ENCODE assay signal across 23 mouse cellular contexts in the genomic region with DNA sequence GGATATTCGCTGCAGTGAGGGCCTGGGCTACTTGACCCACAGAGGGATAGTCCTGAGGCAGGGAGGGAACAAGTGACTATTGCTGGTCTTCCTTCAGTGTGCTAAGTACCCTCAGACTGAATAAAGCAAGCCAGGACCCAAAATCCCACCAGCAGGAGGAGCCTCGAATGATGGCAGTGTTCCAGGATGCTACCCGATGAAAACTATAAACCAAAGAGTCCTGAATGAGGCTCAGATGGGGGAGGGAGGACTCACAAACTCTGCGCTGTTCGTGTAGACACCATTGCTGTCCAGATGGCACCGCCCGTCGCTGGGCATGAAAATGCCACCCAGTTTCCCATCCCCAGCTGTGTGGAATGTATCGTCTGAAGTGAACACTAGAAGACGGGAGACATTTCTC. TPM values are rescaled to one million over a fixed set of nuclear protein-coding genes. Genes with fewer than 3 reads are reported as not detected.
DNase-seq lines count a peak whose midpoint lies in the region; ATAC-seq and TF ChIP-seq lines count a peak whose summit lies in the region.
"Had no signal": no experiment of that assay in that cellular context is flagged by ENCODE, and none has a peak within 500 bp of the region (broad histone marks: within the 10 kb centered on the region; RNA-seq: fewer than 3 reads in every experiment).

No protein-coding gene starts in this region.

- H3K27ac ChIP-seq in intestine, postnatal 0 days (ENCODE audit: low read depth, low read length), result no peak overlapping the region
- no peak overlapping the region for H3K27ac ChIP-seq in intestine, embryonic 15.5 days
- no peak overlapping the region for H3K27ac ChIP-seq in midbrain, embryonic 11.5 days (ENCODE audit: low read depth, low read length)
- no peak overlapping the region for H3K27ac ChIP-seq in midbrain, embryonic 15.5 days
- H3K27ac ChIP-seq in ES-E14 (ENCODE audit: insufficient read depth, low read depth, low read length, poor library complexity, severe bottlenecking), result no peak overlapping the region
- H3K27ac ChIP-seq: embryonic facial prominence, embryonic 12.5 days; hindbrain, embryonic 15.5 days; liver, embryonic 13.5 days; midbrain, embryonic 10.5 days; neural tube, embryonic 15.5 days had no signal

- no peak for ATAC-seq in intestine, postnatal 0 days
- ATAC-seq in intestine, embryonic 15.5 days, result no peak
- no peak for ATAC-seq in midbrain, embryonic 11.5 days (ENCODE audit: low FRiP score)
- ATAC-seq in midbrain, embryonic 15.5 days (replicated peaks), result no peak
- ATAC-seq: activated CD4-positive, CD25-positive, alpha-beta regulatory T cell, adult 4 months had no signal

- H3K4me2 ChIP-seq in intestine, postnatal 0 days (replicated peaks; ENCODE audit: low read depth), result no peak overlapping the region
- H3K4me2 ChIP-seq in intestine, embryonic 15.5 days (replicated peaks), result no peak overlapping the region
- H3K4me2 ChIP-seq in midbrain, embryonic 11.5 days, result no peak overlapping the region
- H3K4me2 ChIP-seq in midbrain, embryonic 15.5 days, result no peak overlapping the region
- H3K4me2 ChIP-seq: embryonic facial prominence, embryonic 12.5 days; heart, embryonic 11.5 days; hindbrain, embryonic 15.5 days; liver, embryonic 13.5 days; neural tube, embryonic 15.5 days had no signal

- H3K27me3 ChIP-seq in intestine, postnatal 0 days (replicated peaks; ENCODE audit: control insufficient read depth, insufficient read depth, low read length), result no peaks in the 10 kb centered on the region; the same call in 1 of the 2 replicates
- peaks cover 5% of the 10 kb centered on the region; the same call in 1 of the 2 replicates for H3K27me3 ChIP-seq in intestine, embryonic 15.5 days (replicated peaks)
- H3K27me3 ChIP-seq in midbrain, embryonic 11.5 days (ENCODE audit: control insufficient read depth, insufficient read depth, low read length), result peaks cover 18% of the 10 kb centered on the region
- H3K27me3 ChIP-seq in midbrain, embryonic 15.5 days (replicated peaks), result peaks cover 13% of the 10 kb centered on the region

- in situ Hi-C loops in ES-E14 (cut with MboI; ENCODE audit: low sequenced_read_pairs in 2 of 2, unreplicated experiment in 2 of 2), result no loop called here

- H3K36me3 ChIP-seq in intestine, postnatal 0 days (ENCODE audit: control insufficient read depth, insufficient read depth), result peaks cover 4% of the 10 kb centered on the region; the same call in 1 of the 2 replicates
- no peaks in the 10 kb centered on the region for H3K36me3 ChIP-seq in intestine, embryonic 15.5 days
- no peaks in the 10 kb centered on the region for H3K36me3 ChIP-seq in midbrain, embryonic 11.5 days (ENCODE audit: control insufficient read depth, insufficient read depth, low read length)
- no peaks in the 10 kb centered on the region for H3K36me3 ChIP-seq in midbrain, embryonic 15.5 days (replicated peaks)
- H3K36me3 ChIP-seq in ES-E14 (ENCODE audit: control insufficient read depth, insufficient read depth, low read length, poor library complexity, severe bottlenecking), result peaks cover 6% of the 10 kb centered on the region; the same call in 1 of the 2 replicates
- H3K36me3 ChIP-seq: hindbrain, embryonic 15.5 days; liver, embryonic 13.5 days; neural tube, embryonic 15.5 days had no signal

- TF ChIP-seq POLR2A in brain, embryonic 14.5 days (IDR thresholded peaks at IDR 0.05; ENCODE audit: borderline replicate concordance, extremely low read depth, insufficient read depth, insufficient read length, poor library complexity, severe bottlenecking), result no peak

- no peaks in the 10 kb centered on the region for H3K9me3 ChIP-seq in intestine, postnatal 0 days (ENCODE audit: control insufficient read depth)
- H3K9me3 ChIP-seq in intestine, embryonic 15.5 days, result no peaks in the 10 kb centered on the region
- H3K9me3 ChIP-seq in midbrain, embryonic 11.5 days (ENCODE audit: control insufficient read depth, low read length), result no peaks in the 10 kb centered on the region
- no peaks in the 10 kb centered on the region for H3K9me3 ChIP-seq in midbrain, embryonic 15.5 days
- no peaks in the 10 kb centered on the region for H3K9me3 ChIP-seq in ES-E14 (ENCODE audit: control insufficient read depth, insufficient read depth, low read depth, low read length)
- H3K9me3 ChIP-seq: embryonic facial prominence, embryonic 12.5 days; hindbrain, embryonic 15.5 days; liver, embryonic 13.5 days; midbrain, embryonic 10.5 days; neural tube, embryonic 15.5 days had no signal

- TF ChIP-seq CTCF in intestine, postnatal 0 days (IDR thresholded peaks at IDR 0.05; ENCODE audit: low read depth), result peak; percentile 37
- TF ChIP-seq CTCF in brain, embryonic 14.5 days (IDR thresholded peaks at IDR 0.05; ENCODE audit: borderline replicate concordance, extremely low read depth, insufficient read depth, insufficient read length), result peak; percentile 14; the same call in 1 of the 2 replicates

- H3K9ac ChIP-seq in intestine, postnatal 0 days (ENCODE audit: low read depth, low read length), result no peak overlapping the region
- H3K9ac ChIP-seq in intestine, embryonic 15.5 days, result no peak overlapping the region
- H3K9ac ChIP-seq in midbrain, embryonic 11.5 days (ENCODE audit: low read length), result no peak overlapping the region
- H3K9ac ChIP-seq in midbrain, embryonic 15.5 days, result no peak overlapping the region
- no peak overlapping the region; the same call in 1 of the 2 replicates for H3K9ac ChIP-seq in ES-E14 (ENCODE audit: insufficient read depth, low read depth, low read length, poor library complexity, severe bottlenecking)
- H3K9ac ChIP-seq: embryonic facial prominence, embryonic 12.5 days; hindbrain, embryonic 15.5 days; liver, embryonic 13.5 days; neural tube, embryonic 15.5 days had no signal

- no peaks in the 10 kb centered on the region for H3K4me1 ChIP-seq in intestine, postnatal 0 days (replicated peaks; ENCODE audit: control insufficient read depth, insufficient read depth, low read length)
- peaks cover 10% of the 10 kb centered on the region for H3K4me1 ChIP-seq in intestine, embryonic 15.5 days (replicated peaks)
- H3K4me1 ChIP-seq in midbrain, embryonic 11.5 days (ENCODE audit: control insufficient read depth, insufficient read depth, low read length), result no peaks in the 10 kb centered on the region; the same call in 1 of the 2 replicates
- peaks cover 14% of the 10 kb centered on the region for H3K4me1 ChIP-seq in midbrain, embryonic 15.5 days
- peaks cover 5 to 11% of the 10 kb centered on the region in 2 experiments; a peak in 3 of 4 replicates for H3K4me1 ChIP-seq in ES-E14 (ENCODE audit: control insufficient read depth in 2 of 2, insufficient read depth in 2 of 2, low read length in 2 of 2, poor library complexity in 1 of 2)

- 65% methylated on average over 10 of the region's 10 CpGs for WGBS in intestine, postnatal 0 days
- WGBS in intestine, embryonic 15.5 days, result 59% methylated on average over 10 of the region's 10 CpGs
- WGBS in midbrain, embryonic 11.5 days, result 72% methylated on average over 10 of the region's 10 CpGs
- 66% methylated on average over 10 of the region's 10 CpGs for WGBS in midbrain, embryonic 15.5 days

- H3K4me3 ChIP-seq in intestine, postnatal 0 days (ENCODE audit: low read depth, low read length), result no peak overlapping the region
- H3K4me3 ChIP-seq in intestine, embryonic 15.5 days (replicated peaks), result no peak overlapping the region
- no peak overlapping the region for H3K4me3 ChIP-seq in midbrain, embryonic 11.5 days (ENCODE audit: low read depth, low read length)
- no peak overlapping the region for H3K4me3 ChIP-seq in midbrain, embryonic 15.5 days
- peak overlapping the region; percentile 31 to 55; a peak in 1 of 4 replicates for H3K4me3 ChIP-seq in ES-E14 (ENCODE audit: insufficient read depth in 1 of 2, low read depth in 1 of 2, low read length in 2 of 2, poor library complexity in 1 of 2, severe bottlenecking in 1 of 2)
- H3K4me3 ChIP-seq: embryonic facial prominence, embryonic 12.5 days; hindbrain, embryonic 15.5 days; liver, embryonic 13.5 days; midbrain, embryonic 10.5 days; myocyte; neural tube, embryonic 15.5 days had no signal

- DNase-seq in midbrain, embryonic 11.5 days (ENCODE audit: low spot score, missing footprints), result peak; percentile 80
- DNase-seq in ES-E14 (ENCODE audit: low read depth, low spot score), result no peak
- DNase-seq in brain, embryonic 14.5 days (ENCODE audit: low read depth), result peak; percentile 50
- no peak for DNase-seq in heart, adult 8-10 months (ENCODE audit: low spot score)
- DNase-seq: adrenal gland, postnatal 14 days; cerebellum, adult 18-20 months; kidney, adult 8-10 months; left cerebral cortex, postnatal 4 days; liver, embryonic 13.5 days; lung, postnatal 14 days had no signal

RNA-seq across cellular contexts. Expression of a gene that starts 9.4 kb away (rescaled TPM):
- 2.6 and 2.9 TPM in 2 replicates for polyA plus RNA-seq in intestine, postnatal 0 days (2015; fragmentation: Nextera tagmentation; extraction: Ambion mirVana)
- polyA plus RNA-seq in intestine, embryonic 15.5 days (2015; fragmentation: Nextera tagmentation; extraction: Ambion mirVana), result 10.8 and 12.9 TPM in 2 replicates
- polyA plus RNA-seq in midbrain, embryonic 11.5 days (2014; fragmentation: Nextera tagmentation; extraction: Ambion mirVana), result 0.15 and 0.55 TPM in 2 replicates
- polyA plus RNA-seq in midbrain, embryonic 15.5 days (2015; fragmentation: Nextera tagmentation; extraction: Ambion mirVana), result 0.98 and 1.1 TPM in 2 replicates
- 34.0 and 93.0 TPM in 2 replicates for total RNA-seq in ES-E14 (2012; rRNA removed)
- polyA plus RNA-seq in brain, embryonic 14.5 days (2012; rRNA removed), result 0.30 and 0.40 TPM in 2 replicates
- 1 to 10 TPM in 2 of 4 experiments, under 1 TPM in 2; 0.82 to 3.2 (median 1.5) TPM for total RNA-seq in heart, adult 8-10 months (2022)

RNA-seq across cellular contexts. Expression of a gene that starts 17.9 kb away (rescaled TPM):
- 22.8 and 26.8 TPM in 2 replicates for polyA plus RNA-seq in intestine, postnatal 0 days (2015; fragmentation: Nextera tagmentation; extraction: Ambion mirVana)
- polyA plus RNA-seq in intestine, embryonic 15.5 days (2015; fragmentation: Nextera tagmentation; extraction: Ambion mirVana), result 45.8 and 49.3 TPM in 2 replicates
- polyA plus RNA-seq in midbrain, embryonic 11.5 days (2014; fragmentation: Nextera tagmentation; extraction: Ambion mirVana), result 21.9 and 25.9 TPM in 2 replicates
- polyA plus RNA-seq in midbrain, embryonic 15.5 days (2015; fragmentation: Nextera tagmentation; extraction: Ambion mirVana), result 38.0 and 39.4 TPM in 2 replicates
- total RNA-seq in ES-E14 (2012; rRNA removed), result 47.3 and 51.9 TPM in 2 replicates
- polyA plus RNA-seq in brain, embryonic 14.5 days (2012; rRNA removed), result 45.4 and 50.8 TPM in 2 replicates
- 10 to 100 TPM; 14.2 to 18.9 (median 16.2) TPM for total RNA-seq in heart, adult 8-10 months (2022)

RNA-seq across cellular contexts. Expression of a gene that starts 19.3 kb away (rescaled TPM):
- 14.1 and 16.0 TPM in 2 replicates for polyA plus RNA-seq in intestine, postnatal 0 days (2015; fragmentation: Nextera tagmentation; extraction: Ambion mirVana)
- 41.3 and 44.1 TPM in 2 replicates for polyA plus RNA-seq in intestine, embryonic 15.5 days (2015; fragmentation: Nextera tagmentation; extraction: Ambion mirVana)
- polyA plus RNA-seq in midbrain, embryonic 11.5 days (2014; fragmentation: Nextera tagmentation; extraction: Ambion mirVana), result 58.9 and 61.1 TPM in 2 replicates
- polyA plus RNA-seq in midbrain, embryonic 15.5 days (2015; fragmentation: Nextera tagmentation; extraction: Ambion mirVana), result 59.0 and 64.2 TPM in 2 replicates
- 97.3 and 98.5 TPM in 2 replicates for total RNA-seq in ES-E14 (2012; rRNA removed)
- polyA plus RNA-seq in brain, embryonic 14.5 days (2012; rRNA removed), result 91.1 and 96.5 TPM in 2 replicates
- total RNA-seq in heart, adult 8-10 months (2022), result 10 to 100 TPM; 31.5 to 40.0 (median 35.5) TPM

RNA-seq across cellular contexts. Expression of a gene that starts 34.9 kb away (rescaled TPM):
- 5.9 and 7.3 TPM in 2 replicates for polyA plus RNA-seq in intestine, postnatal 0 days (2015; fragmentation: Nextera tagmentation; extraction: Ambion mirVana)
- polyA plus RNA-seq in intestine, embryonic 15.5 days (2015; fragmentation: Nextera tagmentation; extraction: Ambion mirVana), result 15.8 and 16.5 TPM in 2 replicates
- 10.1 and 10.5 TPM in 2 replicates for polyA plus RNA-seq in midbrain, embryonic 11.5 days (2014; fragmentation: Nextera tagmentation; extraction: Ambion mirVana)
- 4.1 and 6.4 TPM in 2 replicates for polyA plus RNA-seq in midbrain, embryonic 15.5 days (2015; fragmentation: Nextera tagmentation; extraction: Ambion mirVana)
- total RNA-seq in ES-E14 (2012; rRNA removed), result 101 and 115 TPM in 2 replicates
- polyA plus RNA-seq in brain, embryonic 14.5 days (2012; rRNA removed), result 9.1 and 11.0 TPM in 2 replicates
- 10 to 100 TPM; 15.3 to 20.6 (median 17.3) TPM for total RNA-seq in heart, adult 8-10 months (2022)

RNA-seq across cellular contexts. Expression of a gene that starts 48.0 kb away (rescaled TPM):
- polyA plus RNA-seq in intestine, postnatal 0 days (2015; fragmentation: Nextera tagmentation; extraction: Ambion mirVana), result 0.07 TPM in 1 of 2 replicates, not detected in the other
- 0.08 and 0.14 TPM in 2 replicates for polyA plus RNA-seq in intestine, embryonic 15.5 days (2015; fragmentation: Nextera tagmentation; extraction: Ambion mirVana)
- polyA plus RNA-seq in midbrain, embryonic 11.5 days (2014; fragmentation: Nextera tagmentation; extraction: Ambion mirVana), result 0.15 and 0.23 TPM in 2 replicates
- 0.10 TPM in 1 of 2 replicates, not detected in the other for polyA plus RNA-seq in midbrain, embryonic 15.5 days (2015; fragmentation: Nextera tagmentation; extraction: Ambion mirVana)
- total RNA-seq in ES-E14 (2012; rRNA removed), result 0.45 and 1.0 TPM in 2 replicates
- polyA plus RNA-seq in brain, embryonic 14.5 days (2012; rRNA removed), result 0.18 and 0.23 TPM in 2 replicates
- total RNA-seq in heart, adult 8-10 months (2022), result not detected
- total RNA-seq: adrenal gland, postnatal 14 days; common myeloid progenitor, adult 5-6 weeks; gastrocnemius, postnatal 4 days; heart, postnatal 25 days; left cerebral cortex, postnatal 4 days had no signal
- polyA plus RNA-seq: activated CD4-positive, CD25-positive, alpha-beta regulatory T cell, adult 4 months; liver, embryonic 13.5 days; myocyte had no signal

Comparison
In these comparisons a context has a peak if more than half of its experiments do, and no peak if none do; other contexts are left out.
1. H3K4me3 ChIP-seq: peak in ES-E14 (2 of 2); none in intestine, postnatal 0 days (single experiment), intestine, embryonic 15.5 days (single experiment), midbrain, embryonic 11.5 days (single experiment) and midbrain, embryonic 15.5 days (single experiment).
2. DNase-seq: peak in midbrain, embryonic 11.5 days (single experiment) and brain, embryonic 14.5 days (single experiment); none in ES-E14 (single experiment) and heart, adult 8-10 months (single experiment).